Mouse (Mus musculus) CH12.LX (cell line): ENCODE measurements around the gene Atg9b. TPM values are rescaled to one million over a fixed set of nuclear protein-coding genes. Genes with fewer than 3 reads are reported as not detected.

Source experiments
- DNase-seq: peaks from one replicate; pipeline ENCODE4 v3.0.0-alpha.2; 2013; ENCODE audit errors: extremely low read depth
- H3K27ac ChIP-seq: 2 replicates; pipeline ENCODE4 v1.5.1; 2012; ENCODE audit warnings: low read depth, mild to moderate bottlenecking, control low read depth, moderate library complexity; ENCODE audit not compliant: insufficient read depth
- H3K27me3 ChIP-seq: replicated peaks from 2 replicates; pipeline ENCODE3; 2012; ENCODE audit warnings: inconsistent platforms
- H3K36me3 ChIP-seq, 2 experiments: replicated peaks in 1 of 2; 2 replicates each; pipeline versions ENCODE3 to v1.6.1; 2012; ENCODE audit warnings: inconsistent platforms in 1 of 2, low read length in 1 of 2, mild to moderate bottlenecking in 1 of 2, mixed read lengths in 1 of 2, moderate library complexity in 1 of 2; ENCODE audit not compliant: control insufficient read depth in 1 of 2, insufficient read depth in 1 of 2
- H3K4me1 ChIP-seq, 2 experiments: 2 replicates each; pipeline ENCODE4 v1.6.1; 2012; ENCODE audit warnings: inconsistent platforms in 1 of 2, moderate library complexity in 1 of 2; ENCODE audit not compliant: insufficient read depth in 2 of 2, control insufficient read depth in 1 of 2
- H3K4me2 ChIP-seq: 2 replicates; pipeline ENCODE4 v1.6.1; 2012; ENCODE audit warnings: low read depth, mild to moderate bottlenecking, control low read depth; ENCODE audit not compliant: poor library complexity, insufficient read depth, severe bottlenecking
- H3K4me3 ChIP-seq, 3 experiments: fragments of 150-350 bp in 1 of 3; sonication (generic) in 1 of 3; replicated peaks in 1 of 3; 2 replicates each; pipeline versions ENCODE3 to v1.5.1; 2011 to 2012; ENCODE audit warnings: low read depth in 2 of 3, low read length in 2 of 3, mild to moderate bottlenecking in 2 of 3, moderate library complexity in 2 of 3, control low read depth in 1 of 3, improper control_type of control experiment in 1 of 3, inconsistent platforms in 1 of 3, mixed read lengths in 1 of 3; ENCODE audit not compliant: poor library complexity in 1 of 3
- H3K79me2 ChIP-seq: replicated peaks from 2 replicates; pipeline ENCODE4 v1.6.1; 2012; ENCODE audit warnings: mild to moderate bottlenecking, moderate library complexity; ENCODE audit not compliant: control insufficient read depth, poor library complexity, insufficient read depth, severe bottlenecking; ENCODE audit errors: extremely low read depth
- H3K9ac ChIP-seq: 2 replicates; pipeline ENCODE4 v1.6.1; 2012; ENCODE audit warnings: low read depth, mild to moderate bottlenecking, control low read depth, moderate library complexity; ENCODE audit not compliant: insufficient read depth
- H3K9me3 ChIP-seq: replicated peaks from 2 replicates; pipeline ENCODE3; 2012; ENCODE audit warnings: low read length, inconsistent platforms, mixed read lengths
- CHD1 ChIP-seq: IDR thresholded peaks from 2 replicates; pipeline ENCODE4 v1.6.1; 2012; ENCODE audit warnings: low read depth, low read length, improper control_type of control experiment, inconsistent platforms
- CHD2 ChIP-seq: IDR thresholded peaks from 2 replicates; pipeline ENCODE4 v1.6.1; 2011; ENCODE audit warnings: low read length, improper control_type of control experiment
- CTCF ChIP-seq, 2 experiments: IDR thresholded peaks in 1 of 2; conservative IDR thresholded peaks in 1 of 2; 2 replicates each; pipeline ENCODE4 v1.5.1; 2011 to 2012; ENCODE audit warnings: low read depth in 2 of 2, low read length in 2 of 2, improper control_type of control experiment in 1 of 2, inconsistent platforms in 1 of 2, mild to moderate bottlenecking in 1 of 2, moderate library complexity in 1 of 2
- ELF1 ChIP-seq: IDR thresholded peaks from 2 replicates; pipeline ENCODE4 v1.6.1; 2014; ENCODE audit warnings: low read depth, mild to moderate bottlenecking, inconsistent platforms, low read length, improper control_type of control experiment
- ETS1 ChIP-seq: conservative IDR thresholded peaks from 2 replicates; pipeline ENCODE4 v1.6.1; 2012; ENCODE audit warnings: low read depth, mild to moderate bottlenecking, inconsistent platforms, low read length, improper control_type of control experiment, moderate library complexity
- GABPA ChIP-seq: IDR thresholded peaks from 2 replicates; pipeline ENCODE4 v1.6.1; 2012; ENCODE audit warnings: low read depth, low read length, improper control_type of control experiment, inconsistent platforms; ENCODE audit not compliant: insufficient replicate concordance
- HCFC1 ChIP-seq: IDR thresholded peaks from 2 replicates; pipeline ENCODE4 v1.6.1; 2012; ENCODE audit warnings: low read depth, mild to moderate bottlenecking, inconsistent platforms, low read length, improper control_type of control experiment
- IRF4 ChIP-seq: IDR thresholded peaks from 2 replicates; pipeline ENCODE4 v1.6.1; 2014; ENCODE audit warnings: low read depth, mild to moderate bottlenecking, inconsistent platforms, low read length, improper control_type of control experiment
- JUN ChIP-seq: IDR thresholded peaks from 2 replicates; pipeline ENCODE4 v1.6.1; 2011; ENCODE audit warnings: low read depth, mild to moderate bottlenecking, low read length, improper control_type of control experiment, moderate library complexity; ENCODE audit not compliant: insufficient read depth
- JUND ChIP-seq: conservative IDR thresholded peaks from 2 replicates; pipeline ENCODE4 v1.6.1; 2011; ENCODE audit warnings: low read depth, low read length, improper control_type of control experiment
- KAT2A ChIP-seq: IDR thresholded peaks from 2 replicates; pipeline ENCODE4 v1.6.1; 2012; ENCODE audit warnings: low read length, improper control_type of control experiment, inconsistent platforms; ENCODE audit not compliant: insufficient replicate concordance
- MAZ ChIP-seq: IDR thresholded peaks from 2 replicates; pipeline ENCODE4 v1.6.1; 2012; ENCODE audit warnings: low read depth, mild to moderate bottlenecking, inconsistent platforms, low read length, improper control_type of control experiment, moderate library complexity
- MEF2A ChIP-seq: IDR thresholded peaks from 2 replicates; pipeline ENCODE4 v1.6.1; 2014; ENCODE audit warnings: low read depth, mild to moderate bottlenecking, inconsistent platforms, low read length, improper control_type of control experiment, borderline replicate concordance
- MXI1 ChIP-seq: IDR thresholded peaks from 2 replicates; pipeline ENCODE4 v1.6.1; 2011; ENCODE audit warnings: mild to moderate bottlenecking, low read depth, low read length, improper control_type of control experiment
- MYC ChIP-seq: IDR thresholded peaks from 2 replicates; pipeline ENCODE4 v1.6.1; 2011; ENCODE audit warnings: low read depth, mild to moderate bottlenecking, improper control_type of control experiment, low read length
- NELFE ChIP-seq: IDR thresholded peaks from 2 replicates; pipeline ENCODE4 v1.6.1; 2011; ENCODE audit warnings: low read depth, low read length, improper control_type of control experiment
- PAX5 ChIP-seq: IDR thresholded peaks from 2 replicates; pipeline ENCODE4 v1.6.1; 2012; ENCODE audit warnings: low read length, inconsistent platforms, mixed read lengths
- RAD21 ChIP-seq: IDR thresholded peaks from 2 replicates; pipeline ENCODE4 v1.6.1; 2011; ENCODE audit warnings: low read depth, mild to moderate bottlenecking, low read length, improper control_type of control experiment, moderate library complexity
- RCOR1 ChIP-seq: conservative IDR thresholded peaks from 2 replicates; pipeline ENCODE4 v1.6.1; 2012; ENCODE audit warnings: low read depth, mild to moderate bottlenecking, inconsistent platforms, low read length, improper control_type of control experiment
- SIN3A ChIP-seq: IDR thresholded peaks from 2 replicates; pipeline ENCODE4 v1.6.1; 2012; ENCODE audit warnings: low read length, improper control_type of control experiment, inconsistent platforms
- SMC3 ChIP-seq: IDR thresholded peaks from 2 replicates; pipeline ENCODE4 v1.6.1; 2011; ENCODE audit warnings: low read depth, low read length, improper control_type of control experiment
- TCF12 ChIP-seq: IDR thresholded peaks from 2 replicates; pipeline ENCODE4 v1.6.1; 2014; ENCODE audit warnings: low read depth, mild to moderate bottlenecking, inconsistent platforms, low read length, improper control_type of control experiment
- USF1 ChIP-seq: IDR thresholded peaks from 2 replicates; pipeline ENCODE4 v1.6.1; 2014; ENCODE audit warnings: low read depth, mild to moderate bottlenecking, inconsistent platforms, low read length, improper control_type of control experiment
- USF2 ChIP-seq: conservative IDR thresholded peaks from 2 replicates; pipeline ENCODE4 v1.6.1; 2011; ENCODE audit warnings: low read depth, low read length, improper control_type of control experiment
- ZC3H11A ChIP-seq: IDR thresholded peaks from 2 replicates; pipeline ENCODE4 v1.6.1; 2012; ENCODE audit warnings: low read depth, mild to moderate bottlenecking, inconsistent platforms, low read length, improper control_type of control experiment
- ZKSCAN1 ChIP-seq: IDR thresholded peaks from 2 replicates; pipeline ENCODE4 v1.6.1; 2012; ENCODE audit warnings: low read depth, inconsistent platforms, low read length, improper control_type of control experiment, borderline replicate concordance
- ZNF384 ChIP-seq: IDR thresholded peaks from 2 replicates; pipeline ENCODE4 v1.6.1; 2012; ENCODE audit warnings: low read depth, low read length, improper control_type of control experiment, inconsistent platforms
- dilution Hi-C: fragments of 300-500 bp; cut with MboI; formaldehyde crosslinking; loops from 2 replicates; pipeline ENCODE4 v1.14.3; 2020; ENCODE audit warnings: low sequenced_read_pairs; ENCODE audit not compliant: extremely low pct_unique_long_range_greater_than_20kb, extremely low pct_ligation_motif_present
- in situ Hi-C: fragments of 300-500 bp; cut with MboI; formaldehyde crosslinking; loops from 3 replicates; pipeline ENCODE4 v1.14.3; 2019; ENCODE audit warnings: low sequenced_read_pairs, low pct_ligation_motif_present, low pct_unique_long_range_greater_than_20kb, mixed read lengths
- polyA plus RNA-seq: library from polyadenylated mRNA; unstranded; fragments of >175 nt; gene quantifications from 2 replicates; pipeline ENCODE4 v1.2.1, GENCODE M21; 2012; ENCODE audit warnings: low read depth; ENCODE audit not compliant: insufficient read length
- total RNA-seq, 2 experiments: library from RNA; depleted of rRNA; stranded (reverse); fragments of 300-350 nt in 1 of 2; fragments of >200 nt in 1 of 2; gene quantifications; 2 replicates each; pipeline ENCODE4 v1.2.3; 2012 to 2014

Gene Atg9b
- total and polyA plus RNA-seq, 3 experiments: 0.68 to 1.3 (median 0.81) TPM

- Histone ChIP-seq H3K27ac (no peak overlapping the region), H3K36me3 (no peaks in the 10 kb centered on the region), H3K79me2 (no peaks in the 10 kb centered on the region), H3K4me2 (no peak overlapping the region), H3K9me3 (peaks cover 5% of the 10 kb centered on the region), H3K27me3 (peaks cover 77% of the 10 kb centered on the region), H3K4me3 (no peak overlapping the region), H3K9ac (no peak overlapping the region), H3K4me1 (peaks cover 0 to 10% of the 10 kb centered on the region in 2 experiments; a peak in 2 of 4 replicates)
- in situ Hi-C loops: loop anchor here (10.0 kb wide), 1 partner anchor 99 kb away; no protein-coding TSS in a partner anchor
- DNase-seq: no peak
- dilution Hi-C loops: no loop called here
- TF ChIP-seq ZNF384: no peak
- no peak for TF ChIP-seq SIN3A
- no peak for TF ChIP-seq MYC
- no peak for TF ChIP-seq ZC3H11A
- no peak for TF ChIP-seq ZKSCAN1
- no peak for TF ChIP-seq MXI1
- no peak for TF ChIP-seq SMC3
- no peak for TF ChIP-seq GABPA
- no peak for TF ChIP-seq USF2
- no peak for TF ChIP-seq CHD2
- TF ChIP-seq ETS1: no peak
- no peak for TF ChIP-seq JUN
- no peak for TF ChIP-seq ELF1
- TF ChIP-seq PAX5: no peak
- no peak for TF ChIP-seq CHD1
- no peak for TF ChIP-seq JUND
- no peak for TF ChIP-seq KAT2A
Observed at GRCm38 (mm10) chr5:24363467-24363866, 28.5 kb downstream of the Atg9b start.

GRCm38 (mm10) chr5:24360792-24361454 lies 31.0 kb downstream of the Atg9b start:
- dilution Hi-C loops (no loop called here), in situ Hi-C loops (loop anchor here (10.0 kb wide), 1 partner anchor 96 kb away; no protein-coding TSS in a partner anchor)
- Histone ChIP-seq H3K79me2 (no peaks in the 10 kb centered on the region), H3K9me3 (peaks cover 5% of the 10 kb centered on the region), H3K27me3 (peaks cover 63% of the 10 kb centered on the region), H3K4me1 (peaks cover 0 to 10% of the 10 kb centered on the region in 2 experiments; a peak in 2 of 4 replicates), H3K9ac (no peak overlapping the region), H3K4me3 (no peak overlapping the region), H3K27ac (no peak overlapping the region), H3K4me2 (no peak overlapping the region), H3K36me3 (no peaks in the 10 kb centered on the region)
- peak; percentile 86 for DNase-seq
- TF ChIP-seq MYC (0 out of 2 replicates have a peak, but pooled peaks have one; percentile 20), CTCF (conservative IDR thresholded peaks at IDR 0.05 in 1 of 2, IDR thresholded peaks at IDR 0.05 in 1 of 2; ENCODE audit: low read depth in 2 of 2, low read length in 2 of 2) (peak; percentile 71 to 100), RCOR1 (no peak), ELF1 (peak; percentile 46; the same call in 1 of the 2 replicates), RAD21 (peak; percentile 94), IRF4 (peak; percentile 49; the same call in 1 of the 2 replicates), SIN3A (peak; percentile 59; the same call in 1 of the 2 replicates), MEF2A (peak; percentile 49; the same call in 1 of the 2 replicates), HCFC1 (peak; percentile 21; the same call in 1 of the 2 replicates), USF2 (no peak), SMC3 (peak; percentile 94), MXI1 (peak; percentile 46; the same call in 1 of the 2 replicates), USF1 (no peak), ZC3H11A (peak; percentile 75), NELFE (peak; percentile 88; the same call in 1 of the 2 replicates), CHD1 (no peak), MAZ (peak; percentile 49; the same call in 1 of the 2 replicates), TCF12 (peak; percentile 42; the same call in 1 of the 2 replicates)
- TF ChIP-seq, all 38 proteins: peak for 14
